Mouse (Mus musculus) heart, postnatal 10 days (tissue): ENCODE results near the gene Lrp2bp. TPM values are rescaled to one million over a fixed set of nuclear protein-coding genes. Genes with fewer than 3 reads are reported as not detected.
A peak's percentile ranks its signal among the peaks of the same experiment; 100 is the strongest.

Experiments
- DNase-seq, 2 experiments: peaks; one replicate each; pipeline ENCODE4 v3.0.0; 2021
- intact Hi-C: fragments of 180-260 bp; cut with DNase I; formaldehyde crosslinking; loops from one replicate; pipeline ENCODE4 v1.15.1; 2025
- total RNA-seq, 2 experiments: library from RNA; stranded (reverse); gene quantifications; 2 replicates each; pipeline ENCODE4 v1.2.3; 2021

Lrp2bp gene
- 1 to 10 TPM in 1 of 2 experiments, under 1 TPM in 1; 0.86 to 1.2 TPM for total RNA-seq

- peak in 1 of 2 experiments; percentile 41 for DNase-seq
- intact Hi-C loops: no loop called here
Measured at GRCm38 (mm10) chr8:45999138-45999783, at the start of gene Lrp2bp. Gene Lrp2bp, plus strand, starts transcription at chr8:45999303.

DNA sequence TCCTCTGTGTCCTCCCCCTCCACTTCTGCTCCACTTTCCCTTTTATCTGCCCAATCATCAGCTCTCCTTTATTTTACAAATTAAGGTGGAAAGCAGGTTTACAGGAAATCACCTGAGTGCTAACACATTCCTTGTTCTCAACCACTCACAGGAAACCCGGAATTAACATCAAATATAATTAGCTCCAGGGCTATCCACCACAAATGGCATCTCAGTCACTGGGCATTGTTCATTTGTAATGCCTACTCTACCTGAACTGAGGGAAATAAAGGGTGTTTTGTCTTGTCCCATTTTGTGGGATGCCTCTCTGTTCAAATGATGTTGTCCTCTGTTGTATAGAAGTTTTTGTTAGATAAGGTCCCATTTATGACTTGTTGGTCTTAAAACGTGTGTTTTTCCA lies 48.5 kb upstream of the Lrp2bp start:
- DNase-seq: no peak
- intact Hi-C loops: no loop called here

DNA sequence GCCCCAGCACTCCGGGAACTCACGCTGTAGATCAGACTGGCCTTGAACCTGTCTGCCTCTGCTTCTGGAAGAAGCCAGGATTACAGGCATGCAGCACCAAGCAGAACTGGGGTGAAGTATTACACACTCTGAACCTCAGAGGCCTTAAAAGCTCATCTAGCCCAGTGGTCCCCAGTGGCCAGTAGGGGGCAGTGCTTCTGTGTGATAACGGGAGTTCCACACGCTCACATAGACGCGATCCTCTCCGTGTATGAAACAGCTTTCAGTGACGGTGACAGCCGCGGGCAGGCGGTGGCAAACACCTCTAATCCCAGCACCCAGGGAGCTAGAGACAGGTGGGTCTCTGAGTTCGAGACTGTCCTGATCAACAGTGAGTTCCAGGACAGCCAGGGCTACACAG lies 28.2 kb upstream of the Lrp2bp start:
- intact Hi-C loops: no loop called here

DNA sequence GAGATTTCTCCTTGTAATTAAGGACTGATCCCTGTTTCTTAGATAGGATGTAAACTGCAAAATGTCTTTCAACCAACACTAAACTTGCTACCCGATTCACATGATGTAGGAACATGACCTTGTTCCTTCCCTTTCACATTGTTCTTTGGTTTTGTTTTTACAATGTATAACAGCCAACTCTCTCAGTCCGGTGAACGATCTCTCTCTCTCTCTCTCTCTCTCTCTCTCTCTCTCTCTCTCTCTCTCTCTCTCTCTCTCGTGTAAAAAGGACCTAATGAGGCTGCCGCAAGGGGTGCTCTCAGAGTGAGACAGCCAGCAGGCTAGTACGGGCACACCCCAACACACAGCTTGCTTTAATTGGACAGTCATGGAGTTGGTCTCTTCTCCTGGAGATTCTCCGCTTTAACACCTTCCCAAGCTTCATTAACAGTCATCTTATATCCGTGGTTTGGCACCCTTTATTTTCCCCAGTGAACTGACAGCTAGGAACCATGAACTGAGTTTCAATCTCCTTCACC lies 25.1 kb upstream of the Lrp2bp start:
- DNase-seq: no peak
- intact Hi-C loops: no loop called here

More for the DNA sequence above, 28.2 kb upstream of the Lrp2bp start:
- DNase-seq: no peak

- DNase-seq: peak; percentile 98 to 99
- intact Hi-C loops: no loop called here
Measured at GRCm38 (mm10) chr8:45975126-45975836, 23.8 kb upstream of the Lrp2bp start, which contains the start of the genes 1700029J07Rik and Ufsp2. Gene 1700029J07Rik, minus strand, starts transcription at chr8:45975252. Gene Ufsp2, plus strand, starts transcription at chr8:45975528.

- intact Hi-C loops: no loop called here
- no peak for DNase-seq
Measured at GRCm38 (mm10) chr8:45975837-45976468, 23.1 kb upstream of the Lrp2bp start.

GRCm38 (mm10) chr8:45986665-45987064 lies 12.4 kb upstream of the Lrp2bp start:
- intact Hi-C loops: no loop called here
- DNase-seq: no peak

GRCm38 (mm10) chr8:45988189-45988588 lies 10.9 kb upstream of the Lrp2bp start:
- DNase-seq: no peak
- intact Hi-C loops: no loop called here

GRCm38 (mm10) chr8:45990631-45991310 lies 8.3 kb upstream of the Lrp2bp start:
- intact Hi-C loops: no loop called here
- no peak for DNase-seq

- peak in 1 of 2 experiments; percentile 23 for DNase-seq
- intact Hi-C loops: no loop called here
Measured at GRCm38 (mm10) chr8:45994111-45994510, 5.0 kb upstream of the Lrp2bp start.

GRCm38 (mm10) chr8:45995576-45995975 lies 3.5 kb upstream of the Lrp2bp start:
- intact Hi-C loops: no loop called here
- no peak for DNase-seq

DNA sequence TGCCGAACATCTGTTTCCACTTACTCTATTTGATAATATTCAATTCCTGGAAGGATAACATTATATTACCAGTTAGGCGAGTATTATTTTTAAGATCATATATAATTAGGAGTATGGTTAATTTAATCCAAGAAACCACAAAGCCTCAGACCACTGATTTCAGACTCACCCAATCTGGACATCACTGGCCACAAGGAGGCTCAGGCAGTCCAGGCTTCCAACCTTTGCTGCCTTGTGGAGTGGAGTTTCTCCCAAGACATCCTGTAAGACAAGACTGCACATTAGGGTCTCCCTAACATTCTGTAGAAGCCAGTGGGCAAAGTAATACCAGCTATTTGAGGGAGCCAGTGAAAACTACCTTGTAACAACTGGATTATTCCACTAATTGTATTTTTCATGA lies 875 bp upstream of the Lrp2bp start:
- intact Hi-C loops: loop anchor here (1.0 kb wide), 1 partner anchor 151 kb away; no protein-coding TSS in a partner anchor
- no peak for DNase-seq

- intact Hi-C loops: loop anchor here (5.0 kb wide), 1 partner anchor 162 kb away; no protein-coding TSS in a partner anchor
- peak; percentile 99 to 100 for DNase-seq
Measured at GRCm38 (mm10) chr8:45999784-46000705, 942 bp downstream of the Lrp2bp start.

DNA sequence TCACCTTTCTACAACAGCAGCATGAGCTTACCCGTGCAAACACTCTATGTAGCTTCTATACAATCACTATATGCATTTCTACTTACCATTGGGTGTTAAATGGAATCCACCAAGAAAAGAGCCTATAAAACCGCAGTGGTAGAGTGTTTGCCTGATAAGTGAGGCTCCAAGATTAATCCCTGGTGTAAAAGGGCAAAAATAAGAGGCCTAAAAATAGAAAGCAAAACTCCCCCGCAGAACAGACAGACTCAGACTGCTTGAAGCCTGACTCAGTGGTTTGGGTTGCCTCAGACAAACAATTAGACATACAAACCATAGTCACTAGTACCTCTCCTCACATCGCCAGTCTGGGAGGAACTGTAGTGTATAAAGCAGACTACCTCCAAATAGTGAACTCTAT lies 6.5 kb downstream of the Lrp2bp start, which contains the start of gene Ankrd37:
Ankrd37 (minus strand) TSS at position 112 of the 400 bp plus-strand sequence.
- intact Hi-C loops: no loop called here
- DNase-seq: no peak

- DNase-seq: no peak
- intact Hi-C loops: no loop called here
Measured at GRCm38 (mm10) chr8:46007050-46007672, 8.1 kb downstream of the Lrp2bp start.

DNA sequence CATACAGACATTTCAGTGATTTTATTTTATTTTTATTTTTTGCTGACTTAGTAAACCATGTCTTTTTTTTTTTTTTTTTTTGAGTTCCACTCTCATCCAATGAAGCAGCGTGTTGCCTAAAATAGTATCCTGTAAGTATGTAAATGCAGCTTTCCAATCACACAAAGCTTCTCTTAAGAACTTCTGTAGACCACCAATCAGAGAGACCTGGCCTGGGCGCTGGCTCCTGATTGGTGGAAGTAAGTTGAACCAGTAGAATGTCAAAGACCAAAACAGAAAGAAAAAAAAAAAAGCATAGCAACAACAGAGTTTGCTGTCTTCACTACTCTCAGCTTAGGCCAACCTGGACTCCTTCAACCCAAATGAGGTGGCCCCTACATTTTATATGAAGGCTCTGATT lies 11.2 kb downstream of the Lrp2bp start:
- intact Hi-C loops: no loop called here
- peak; percentile 40 to 45 for DNase-seq

DNA sequence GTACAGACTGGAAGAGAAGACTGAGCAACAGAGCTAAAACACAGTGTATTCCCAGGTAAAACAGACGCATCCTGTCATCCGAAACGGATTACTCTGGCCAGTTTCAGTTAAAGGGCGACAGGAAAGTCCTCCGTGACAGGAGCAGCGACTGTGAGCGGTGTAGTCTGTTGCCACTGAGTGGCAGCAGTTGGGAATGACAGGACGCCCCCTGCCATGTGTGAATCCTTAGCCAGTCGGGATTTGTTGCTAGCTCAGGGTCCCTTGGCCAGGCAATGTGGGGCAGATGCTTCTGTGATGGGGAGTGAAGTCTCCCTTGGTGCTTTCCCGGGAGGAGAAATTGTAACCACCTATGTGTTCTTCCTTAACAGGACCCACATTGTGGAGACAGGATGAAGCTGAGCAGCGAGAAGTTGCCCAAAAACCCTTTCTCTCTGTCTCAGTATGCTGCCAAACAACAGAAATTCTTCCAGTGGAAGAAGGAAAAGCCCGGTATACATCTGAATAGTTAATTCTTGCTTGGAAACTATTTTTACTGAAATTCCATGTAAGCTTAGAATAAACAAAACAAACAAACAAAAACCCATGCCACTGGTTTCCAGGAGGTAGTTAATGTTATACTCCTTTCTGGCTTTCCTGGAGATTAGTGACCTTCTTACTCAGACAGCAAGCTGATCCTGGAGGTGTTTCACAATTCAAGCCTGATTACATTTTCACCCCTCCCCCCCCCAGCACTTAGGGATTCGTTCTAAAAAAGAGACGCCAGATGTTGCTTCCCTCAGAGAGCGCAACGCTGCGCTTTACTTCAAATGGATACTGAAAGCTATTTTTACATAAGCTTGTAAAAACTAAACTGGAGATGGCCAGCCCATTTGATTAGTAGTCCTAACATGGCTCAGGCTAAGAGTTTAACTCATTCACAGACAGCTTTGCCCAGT lies 11.9 kb downstream of the Lrp2bp start:
- peak; percentile 57 to 61 for DNase-seq
- intact Hi-C loops: no loop called here

- DNase-seq: no peak
- intact Hi-C loops: no loop called here
Measured at GRCm38 (mm10) chr8:46022203-46022602, 23.1 kb downstream of the Lrp2bp start.
